Mouse (Mus musculus): ENCODE results near the gene Msantd1. TPM values are rescaled to one million over a fixed set of nuclear protein-coding genes. Genes with fewer than 3 reads are reported as not detected.
A peak's percentile ranks its signal among the peaks of the same experiment; 100 is the strongest.

Gene Msantd1
- polyA plus RNA-seq, 1 experiment from 2014 or later, result 0.87 TPM

GRCm38 (mm10) chr5:34950486-34951160 is 42.8 kb downstream of the Msantd1 start:
- 60% methylated on average over 6 of the region's 6 CpGs for WGBS
- Histone ChIP-seq H3K4me1 (peaks cover 34% of the 10 kb centered on the region), H3K36me3 (peaks cover 8% of the 10 kb centered on the region; the same call in 1 of the 2 replicates), H3K9me3 (replicated peaks) (no peaks in the 10 kb centered on the region), H3K27ac (replicated peaks) (0 out of 2 replicates have a peak overlapping the region, but pooled peaks have one; percentile 86), H3K9ac (0 out of 2 replicates have a peak overlapping the region, but pooled peaks have one; percentile 87), H3K4me3 (replicated peaks) (peak overlapping the region; percentile 82), H3K27me3 (no peaks in the 10 kb centered on the region), H3K4me2 (replicated peaks) (peak overlapping the region; percentile 70)
- ATAC-seq (ENCODE audit: insufficient number of reproducible peaks, low FRiP score, low TSS enrichment, low read depth), result no peak

GRCm38 (mm10) chr5:34951161-34951834 is 43.5 kb downstream of the Msantd1 start:
- no peaks in the 10 kb centered on the region for H3K9me3 ChIP-seq (replicated peaks)
- H3K9ac ChIP-seq, result no peak overlapping the region
- 83% methylated on average over 8 of the region's 8 CpGs for WGBS
- H3K27ac ChIP-seq (replicated peaks), result no peak overlapping the region
- no peaks in the 10 kb centered on the region for H3K27me3 ChIP-seq
- H3K36me3 ChIP-seq, result peaks cover 8% of the 10 kb centered on the region; the same call in 1 of the 2 replicates
- no peak for ATAC-seq (ENCODE audit: insufficient number of reproducible peaks, low FRiP score, low TSS enrichment, low read depth)
- no peak overlapping the region for H3K4me3 ChIP-seq (replicated peaks)
- H3K4me2 ChIP-seq (replicated peaks), result peak overlapping the region; percentile 70; the same call in 1 of the 2 replicates
- H3K4me1 ChIP-seq, result peaks cover 40% of the 10 kb centered on the region

GRCm38 (mm10) chr5:34954508-34954907 is 46.7 kb downstream of the Msantd1 start:
- ATAC-seq (ENCODE audit: insufficient number of reproducible peaks, low FRiP score, low TSS enrichment, low read depth), result no peak
- 58% methylated on average over 6 of the region's 6 CpGs for WGBS
- H3K4me2 ChIP-seq (replicated peaks), result no peak overlapping the region
- H3K36me3 ChIP-seq, result peaks cover 8% of the 10 kb centered on the region; the same call in 1 of the 2 replicates
- peaks cover 65% of the 10 kb centered on the region for H3K4me1 ChIP-seq
- H3K9ac ChIP-seq, result no peak overlapping the region
- H3K4me3 ChIP-seq (replicated peaks), result no peak overlapping the region
- H3K27me3 ChIP-seq, result no peaks in the 10 kb centered on the region
- no peaks in the 10 kb centered on the region for H3K9me3 ChIP-seq (replicated peaks)
- H3K27ac ChIP-seq (replicated peaks), result no peak overlapping the region

- H3K4me2 ChIP-seq (replicated peaks), result no peak overlapping the region
- H3K36me3 ChIP-seq, result peaks cover 8% of the 10 kb centered on the region; the same call in 1 of the 2 replicates
- peaks cover 64% of the 10 kb centered on the region for H3K4me1 ChIP-seq
- H3K9ac ChIP-seq, result no peak overlapping the region
- no peak overlapping the region for H3K4me3 ChIP-seq (replicated peaks)
- 57% methylated on average over 5 of the region's 5 CpGs for WGBS
- H3K27ac ChIP-seq (replicated peaks), result no peak overlapping the region
- ATAC-seq (ENCODE audit: insufficient number of reproducible peaks, low FRiP score, low TSS enrichment, low read depth), result no peak
- no peaks in the 10 kb centered on the region for H3K27me3 ChIP-seq
- no peaks in the 10 kb centered on the region for H3K9me3 ChIP-seq (replicated peaks)
Observed at GRCm38 (mm10) chr5:34955630-34956029, 47.8 kb downstream of the Msantd1 start.

GRCm38 (mm10) chr5:34956151-34956550 is 48.3 kb downstream of the Msantd1 start:
- no peak overlapping the region for H3K4me3 ChIP-seq (replicated peaks)
- no peak overlapping the region for H3K27ac ChIP-seq (replicated peaks)
- no peaks in the 10 kb centered on the region for H3K9me3 ChIP-seq (replicated peaks)
- H3K9ac ChIP-seq, result no peak overlapping the region
- peaks cover 59% of the 10 kb centered on the region for H3K4me1 ChIP-seq
- H3K27me3 ChIP-seq, result no peaks in the 10 kb centered on the region
- no peak for ATAC-seq (ENCODE audit: insufficient number of reproducible peaks, low FRiP score, low TSS enrichment, low read depth)
- peaks cover 8% of the 10 kb centered on the region; the same call in 1 of the 2 replicates for H3K36me3 ChIP-seq
- H3K4me2 ChIP-seq (replicated peaks), result no peak overlapping the region
- WGBS, result 80% methylated on average over 7 of the region's 7 CpGs

GRCm38 (mm10) chr5:34957015-34957414 is 49.2 kb downstream of the Msantd1 start:
- peaks cover 55% of the 10 kb centered on the region for H3K4me1 ChIP-seq

GRCm38 (mm10) chr5:34960021-34960420 is 52.2 kb downstream of the Msantd1 start:
- WGBS, result 88% methylated on average over 1 of the region's 1 CpGs
- H3K27ac ChIP-seq (replicated peaks), result no peak overlapping the region
- no peak overlapping the region for H3K4me2 ChIP-seq (replicated peaks)
- H3K9ac ChIP-seq, result no peak overlapping the region
- H3K9me3 ChIP-seq (replicated peaks), result no peaks in the 10 kb centered on the region
- ATAC-seq (ENCODE audit: insufficient number of reproducible peaks, low FRiP score, low TSS enrichment, low read depth), result no peak
- no peak overlapping the region for H3K4me3 ChIP-seq (replicated peaks)
- H3K27me3 ChIP-seq, result no peaks in the 10 kb centered on the region
- H3K4me1 ChIP-seq, result peaks cover 61% of the 10 kb centered on the region
- H3K36me3 ChIP-seq, result peaks cover 4% of the 10 kb centered on the region

More at GRCm38 (mm10) chr5:34957015-34957414, 49.2 kb downstream of the Msantd1 start:
- no peaks in the 10 kb centered on the region for H3K9me3 ChIP-seq (replicated peaks)
- no peak overlapping the region for H3K4me2 ChIP-seq (replicated peaks)
- H3K4me3 ChIP-seq (replicated peaks), result no peak overlapping the region
- H3K27ac ChIP-seq (replicated peaks), result no peak overlapping the region
- H3K36me3 ChIP-seq, result peaks cover 8% of the 10 kb centered on the region; the same call in 1 of the 2 replicates
- no peak overlapping the region for H3K9ac ChIP-seq
- WGBS, result 49% methylated on average over 2 of the region's 2 CpGs
- no peak; the same call in 1 of the 2 replicates for ATAC-seq (ENCODE audit: insufficient number of reproducible peaks, low FRiP score, low TSS enrichment, low read depth)
- H3K27me3 ChIP-seq, result no peaks in the 10 kb centered on the region

GRCm38 (mm10) chr5:34965531-34965930 is 57.7 kb downstream of the Msantd1 start:
- Histone ChIP-seq H3K9ac (no peak overlapping the region), H3K4me1 (peaks cover 10% of the 10 kb centered on the region; the same call in 1 of the 2 replicates), H3K27ac (replicated peaks) (no peak overlapping the region), H3K9me3 (replicated peaks) (no peaks in the 10 kb centered on the region), H3K4me3 (replicated peaks) (no peak overlapping the region), H3K4me2 (replicated peaks) (no peak overlapping the region), H3K27me3 (no peaks in the 10 kb centered on the region), H3K36me3 (peaks cover 36% of the 10 kb centered on the region)
- 95% methylated on average over 12 of the region's 12 CpGs for WGBS
- no peak for ATAC-seq (ENCODE audit: insufficient number of reproducible peaks, low FRiP score, low TSS enrichment, low read depth)

- Histone ChIP-seq H3K36me3 (peaks cover 38% of the 10 kb centered on the region), H3K27ac (replicated peaks) (no peak overlapping the region), H3K9ac (no peak overlapping the region), H3K4me2 (replicated peaks) (no peak overlapping the region), H3K27me3 (no peaks in the 10 kb centered on the region), H3K9me3 (replicated peaks) (no peaks in the 10 kb centered on the region), H3K4me1 (no peaks in the 10 kb centered on the region), H3K4me3 (replicated peaks) (no peak overlapping the region)
- 88% methylated on average over 5 of the region's 5 CpGs for WGBS
- ATAC-seq (ENCODE audit: insufficient number of reproducible peaks, low FRiP score, low TSS enrichment, low read depth), result no peak; the same call in 1 of the 2 replicates
Observed at GRCm38 (mm10) chr5:34968386-34968785, 60.6 kb downstream of the Msantd1 start.

- Histone ChIP-seq H3K27ac (replicated peaks) (no peak overlapping the region), H3K36me3 (peaks cover 31% of the 10 kb centered on the region), H3K4me2 (replicated peaks) (no peak overlapping the region), H3K4me1 (0 out of 2 replicates have a peak, but pooled peaks cover 2% of the 10 kb centered on the region), H3K27me3 (no peaks in the 10 kb centered on the region), H3K4me3 (replicated peaks) (no peak overlapping the region), H3K9me3 (replicated peaks) (no peaks in the 10 kb centered on the region), H3K9ac (no peak overlapping the region)
- 85% methylated on average over 3 of the region's 3 CpGs for WGBS
- ATAC-seq (ENCODE audit: insufficient number of reproducible peaks, low FRiP score, low TSS enrichment, low read depth), result no peak
Observed at GRCm38 (mm10) chr5:34972471-34972870, 64.7 kb downstream of the Msantd1 start.

Measured in embryonic facial prominence, embryonic 15.5 days (tissue).